Mouse (Mus musculus) heart, postnatal 0 days (tissue): ENCODE measurements around the gene Rbfox2.

Source experiments
- CTCF ChIP-seq: IDR thresholded peaks from 2 replicates; pipeline ENCODE4 v1.5.1; 2016; ENCODE audit warnings: antibody characterized with exemption, control low read depth, low read depth
- EP300 ChIP-seq: IDR thresholded peaks from 2 replicates; pipeline ENCODE4 v1.6.1; 2016; ENCODE audit warnings: antibody characterized with exemption, low read depth

DNA sequence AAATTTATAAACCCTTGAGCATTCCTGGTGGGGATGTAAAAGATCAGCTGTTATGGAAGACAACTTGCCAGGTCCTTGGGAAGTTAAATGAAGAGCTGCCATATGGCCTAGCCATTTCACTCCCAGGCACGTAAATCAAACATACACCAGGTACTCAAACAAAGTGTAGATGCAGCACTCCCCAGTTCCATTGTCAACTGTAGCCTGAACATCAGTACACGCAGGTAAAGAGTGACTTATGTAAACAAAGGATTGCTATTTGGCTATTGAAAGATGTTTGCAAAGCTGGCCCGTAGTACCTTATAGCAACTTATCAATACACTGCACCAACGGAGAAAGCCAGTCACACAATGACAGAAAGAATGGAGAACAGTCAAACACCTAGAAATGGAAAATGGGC, 67.2 kb downstream of the Rbfox2 start:
- TF ChIP-seq CTCF (no peak), EP300 (no peak)
